Mouse (Mus musculus): ENCODE measurements around the gene Mip.
"Not testable (repeated sequence)": the region's sequence is repeated elsewhere in the genome, so short reads cannot be mapped to it uniquely, and the experiment has no call there.

The Mip gene

GRCm38 (mm10) chr10:128225538-128225937, at the start of gene Mip:
Gene Mip (plus strand): TSS chr10:128225838.
- DNase-seq (ENCODE audit: low spot score) = no peak

- peak; percentile 91 for DNase-seq (ENCODE audit: low spot score)
Measured at GRCm38 (mm10) chr10:128175996-128176755, 49.5 kb upstream of the Mip start.

- DNase-seq (ENCODE audit: low spot score) = no peak
Measured at GRCm38 (mm10) chr10:128177316-128177715, 48.3 kb upstream of the Mip start.

- DNase-seq (ENCODE audit: low spot score) = peak; percentile 38
Measured at GRCm38 (mm10) chr10:128179989-128180388, 45.6 kb upstream of the Mip start, which contains the start of gene Rbms2. Gene Rbms2 (minus strand): TSS chr10:128180297.

- no peak for DNase-seq (ENCODE audit: low spot score)
Measured at GRCm38 (mm10) chr10:128184296-128184695, 41.3 kb upstream of the Mip start.

GRCm38 (mm10) chr10:128185277-128185940, 40.2 kb upstream of the Mip start:
- peak; percentile 83 for DNase-seq (ENCODE audit: low spot score)

GRCm38 (mm10) chr10:128185959-128186358, 39.7 kb upstream of the Mip start:
- DNase-seq (ENCODE audit: low spot score) = peak; percentile 96

- no peak for DNase-seq (ENCODE audit: low spot score)
Measured at GRCm38 (mm10) chr10:128187181-128187605, 38.4 kb upstream of the Mip start.

GRCm38 (mm10) chr10:128188242-128188877, 37.3 kb upstream of the Mip start:
- peak; percentile 92 for DNase-seq (ENCODE audit: low spot score)

GRCm38 (mm10) chr10:128191472-128191871, 34.2 kb upstream of the Mip start:
- DNase-seq (ENCODE audit: low spot score) = no peak

- DNase-seq (ENCODE audit: low spot score) = not testable (repeated sequence)
Measured at GRCm38 (mm10) chr10:128192030-128192766, 33.4 kb upstream of the Mip start.

GRCm38 (mm10) chr10:128193113-128193512, 32.5 kb upstream of the Mip start:
- DNase-seq (ENCODE audit: low spot score) = no peak

- peak; percentile 100 for DNase-seq (ENCODE audit: low spot score)
Measured at GRCm38 (mm10) chr10:128194024-128194550, 31.6 kb upstream of the Mip start, which contains the start of gene Gls2. Gene Gls2 (plus strand): TSS chr10:128194457.

- peak; percentile 92 for DNase-seq (ENCODE audit: low spot score)
Measured at GRCm38 (mm10) chr10:128194551-128195461, 30.8 kb upstream of the Mip start.

- DNase-seq (ENCODE audit: low spot score) = no peak
Measured at GRCm38 (mm10) chr10:128201856-128202255, 23.8 kb upstream of the Mip start.

- no peak for DNase-seq (ENCODE audit: low spot score)
Measured at GRCm38 (mm10) chr10:128204941-128205340, 20.7 kb upstream of the Mip start.

GRCm38 (mm10) chr10:128208326-128208725, 17.3 kb upstream of the Mip start:
- no peak for DNase-seq (ENCODE audit: low spot score)

- no peak for DNase-seq (ENCODE audit: low spot score)
Measured at GRCm38 (mm10) chr10:128209311-128210009, 16.2 kb upstream of the Mip start.

- DNase-seq (ENCODE audit: low spot score) = no peak
Measured at GRCm38 (mm10) chr10:128210131-128210530, 15.5 kb upstream of the Mip start.

- peak; percentile 58 for DNase-seq (ENCODE audit: low spot score)
Measured at GRCm38 (mm10) chr10:128210954-128211353, 14.7 kb upstream of the Mip start.

Data from MN1 (cell line).